Mouse (Mus musculus) urinary bladder, postnatal 14 days (tissue): ENCODE data around the gene Tmem72.

Experiments
- DNase-seq: peaks from one replicate; pipeline ENCODE4 v3.0.0; 2021; ENCODE audit warnings: low spot score

Tmem72 gene

GRCm38 (mm10) chr6:116716666-116717065 lies at the start of gene Tmem72:
Tmem72 (minus strand) TSS chr6:116716913.
- DNase-seq: peak; percentile 13

- no peak for DNase-seq
Measured at GRCm38 (mm10) chr6:116764524-116764923, 47.8 kb upstream of the Tmem72 start.

GRCm38 (mm10) chr6:116762333-116762732 lies 45.6 kb upstream of the Tmem72 start:
- no peak for DNase-seq

- no peak for DNase-seq
Measured at GRCm38 (mm10) chr6:116760181-116760580, 43.5 kb upstream of the Tmem72 start.

- DNase-seq: no peak
Measured at GRCm38 (mm10) chr6:116756364-116756763, 39.7 kb upstream of the Tmem72 start.

- no peak for DNase-seq
Measured at GRCm38 (mm10) chr6:116738046-116738445, 21.3 kb upstream of the Tmem72 start.

- DNase-seq: no peak
Measured at GRCm38 (mm10) chr6:116735361-116735760, 18.6 kb upstream of the Tmem72 start.

- DNase-seq: no peak
Measured at GRCm38 (mm10) chr6:116733577-116733976, 16.9 kb upstream of the Tmem72 start.

- no peak for DNase-seq
Measured at GRCm38 (mm10) chr6:116724489-116725160, 7.9 kb upstream of the Tmem72 start.

GRCm38 (mm10) chr6:116718920-116719319 lies 2.2 kb upstream of the Tmem72 start:
- no peak for DNase-seq

- DNase-seq: no peak
Measured at GRCm38 (mm10) chr6:116718361-116718760, 1.6 kb upstream of the Tmem72 start.

- DNase-seq: no peak
Measured at GRCm38 (mm10) chr6:116717851-116718250, 1.1 kb upstream of the Tmem72 start.

GRCm38 (mm10) chr6:116715166-116715565 lies 1.5 kb downstream of the Tmem72 start:
- no peak for DNase-seq

GRCm38 (mm10) chr6:116714576-116714975 lies 2.1 kb downstream of the Tmem72 start:
- DNase-seq: no peak

- no peak for DNase-seq
Measured at GRCm38 (mm10) chr6:116713966-116714365, 2.7 kb downstream of the Tmem72 start.

- DNase-seq: no peak
Measured at GRCm38 (mm10) chr6:116712503-116712902, 4.2 kb downstream of the Tmem72 start.

GRCm38 (mm10) chr6:116712062-116712461 lies 4.7 kb downstream of the Tmem72 start:
- no peak for DNase-seq

- DNase-seq: no peak
Measured at GRCm38 (mm10) chr6:116704320-116704719, 12.4 kb downstream of the Tmem72 start.

- no peak for DNase-seq
Measured at GRCm38 (mm10) chr6:116700821-116701220, 15.9 kb downstream of the Tmem72 start.

GRCm38 (mm10) chr6:116697896-116698425 lies 18.8 kb downstream of the Tmem72 start:
- DNase-seq: no peak

GRCm38 (mm10) chr6:116697413-116697812 lies 19.3 kb downstream of the Tmem72 start:
- no peak for DNase-seq

- no peak for DNase-seq
Measured at GRCm38 (mm10) chr6:116694346-116694745, 22.4 kb downstream of the Tmem72 start.

GRCm38 (mm10) chr6:116693639-116694038 lies 23.1 kb downstream of the Tmem72 start:
- DNase-seq: no peak

- peak; percentile 34 for DNase-seq
Measured at GRCm38 (mm10) chr6:116682317-116682716, 34.4 kb downstream of the Tmem72 start.
